Mouse (Mus musculus): ENCODE results near the gene March9. TPM values are rescaled to one million over a fixed set of nuclear protein-coding genes. Genes with fewer than 3 reads are reported as not detected.

March9 gene
- total and polyA plus RNA-seq, 3 experiments: 2.1 to 5.2 TPM; not detected in 1

DNA sequence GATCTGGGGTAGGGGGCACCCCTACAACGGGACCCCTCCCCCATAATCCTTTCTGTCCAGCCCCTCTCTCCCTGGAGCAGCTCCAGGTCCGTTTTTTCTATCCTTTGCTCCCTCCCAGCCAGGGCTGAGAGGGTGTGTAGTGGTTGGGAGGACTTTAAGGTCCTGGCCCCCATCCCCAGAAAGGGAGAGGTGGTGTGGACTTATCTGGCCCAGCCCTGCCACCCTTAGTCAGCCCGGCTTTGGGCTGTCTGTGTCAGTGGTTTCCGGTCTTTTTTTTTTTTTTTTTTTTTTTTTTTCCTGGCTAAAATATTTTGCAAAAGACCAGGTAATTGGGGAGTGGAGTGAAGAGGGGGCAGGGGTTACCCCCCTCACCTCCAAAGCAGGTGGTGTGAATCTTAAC is 32.8 kb upstream of the March9 start:
- Histone ChIP-seq H3K9me3 (replicated peaks; ENCODE audit: insufficient read depth, low read length) (no peaks in the 10 kb centered on the region), H3K4me3 (ENCODE audit: control insufficient read depth in 1 of 2, insufficient read depth in 1 of 2, low read depth in 2 of 2, low read length in 2 of 2) (no peak overlapping the region), H3K27me3 (ENCODE audit: control insufficient read depth in 1 of 2, insufficient read depth in 2 of 2, low read length in 2 of 2) (no peaks in the 10 kb centered on the region), H3K79me2 (ENCODE audit: control insufficient read depth, insufficient read depth, low read length, poor library complexity) (no peaks in the 10 kb centered on the region), H3K4me1 (ENCODE audit: control insufficient read depth in 1 of 2, insufficient read depth in 2 of 2, low read length in 2 of 2) (no peaks in the 10 kb centered on the region), H3K27ac (ENCODE audit: control insufficient read depth, low read depth, low read length) (no peak overlapping the region), H3K9ac (ENCODE audit: control insufficient read depth, low read depth, low read length, poor library complexity, severe bottlenecking) (no peak overlapping the region), H3K36me3 (ENCODE audit: control insufficient read depth in 1 of 2, insufficient read depth in 2 of 2, low read length in 2 of 2) (peaks cover 0 to 3% of the 10 kb centered on the region in 2 experiments; a peak in 1 of 4 replicates)
- TF ChIP-seq ZC3H11A (IDR thresholded peaks at IDR 0.05; ENCODE audit: low read depth, low read length) (no peak), POLR2A (IDR thresholded peaks at IDR 0.05; ENCODE audit: control insufficient read depth in 1 of 2, insufficient read depth in 1 of 2, low read depth in 1 of 2, low read length in 2 of 2, poor library complexity in 1 of 2) (no peak), NRF1 (IDR thresholded peaks at IDR 0.05; ENCODE audit: insufficient read depth, low read depth, low read length, poor library complexity, severe bottlenecking) (no peak), POLR2AphosphoS2 (IDR thresholded peaks at IDR 0.05; ENCODE audit: low read length) (no peak), MYC (IDR thresholded peaks at IDR 0.05; ENCODE audit: low read depth, low read length) (no peak), POLR2AphosphoS5 (IDR thresholded peaks at IDR 0.05; ENCODE audit: borderline replicate concordance, low read depth, low read length) (no peak), USF1 (IDR thresholded peaks at IDR 0.05; ENCODE audit: low read depth, low read length) (no peak), MYB (IDR thresholded peaks at IDR 0.05; ENCODE audit: low read depth, low read length) (no peak), RCOR1 (IDR thresholded peaks at IDR 0.05; ENCODE audit: low read depth, low read length) (no peak), MEF2A (IDR thresholded peaks at IDR 0.05; ENCODE audit: extremely low read depth, insufficient replicate concordance, low read depth, low read length, poor library complexity, severe bottlenecking) (no peak), CTCF (IDR thresholded peaks at IDR 0.05 in 2 of 3, conservative IDR thresholded peaks at IDR 0.05 in 1 of 3; ENCODE audit: control insufficient read depth in 1 of 3, insufficient read depth in 1 of 3, low read depth in 2 of 3, low read length in 3 of 3, poor library complexity in 1 of 3, severe bottlenecking in 1 of 3) (no peak), MAZ (IDR thresholded peaks at IDR 0.05; ENCODE audit: low read depth, low read length) (no peak), MAX (IDR thresholded peaks at IDR 0.05; ENCODE audit: low read length) (no peak), ELF1 (IDR thresholded peaks at IDR 0.05; ENCODE audit: low read depth, low read length) (no peak), TCF12 (IDR thresholded peaks at IDR 0.05; ENCODE audit: low read depth, low read length) (no peak), RAD21 (IDR thresholded peaks at IDR 0.05; ENCODE audit: low read depth, low read length) (no peak), SIN3A (IDR thresholded peaks at IDR 0.05; ENCODE audit: low read length) (no peak)
- DNase-seq (ENCODE audit: low read depth, low spot score): no peak

DNA sequence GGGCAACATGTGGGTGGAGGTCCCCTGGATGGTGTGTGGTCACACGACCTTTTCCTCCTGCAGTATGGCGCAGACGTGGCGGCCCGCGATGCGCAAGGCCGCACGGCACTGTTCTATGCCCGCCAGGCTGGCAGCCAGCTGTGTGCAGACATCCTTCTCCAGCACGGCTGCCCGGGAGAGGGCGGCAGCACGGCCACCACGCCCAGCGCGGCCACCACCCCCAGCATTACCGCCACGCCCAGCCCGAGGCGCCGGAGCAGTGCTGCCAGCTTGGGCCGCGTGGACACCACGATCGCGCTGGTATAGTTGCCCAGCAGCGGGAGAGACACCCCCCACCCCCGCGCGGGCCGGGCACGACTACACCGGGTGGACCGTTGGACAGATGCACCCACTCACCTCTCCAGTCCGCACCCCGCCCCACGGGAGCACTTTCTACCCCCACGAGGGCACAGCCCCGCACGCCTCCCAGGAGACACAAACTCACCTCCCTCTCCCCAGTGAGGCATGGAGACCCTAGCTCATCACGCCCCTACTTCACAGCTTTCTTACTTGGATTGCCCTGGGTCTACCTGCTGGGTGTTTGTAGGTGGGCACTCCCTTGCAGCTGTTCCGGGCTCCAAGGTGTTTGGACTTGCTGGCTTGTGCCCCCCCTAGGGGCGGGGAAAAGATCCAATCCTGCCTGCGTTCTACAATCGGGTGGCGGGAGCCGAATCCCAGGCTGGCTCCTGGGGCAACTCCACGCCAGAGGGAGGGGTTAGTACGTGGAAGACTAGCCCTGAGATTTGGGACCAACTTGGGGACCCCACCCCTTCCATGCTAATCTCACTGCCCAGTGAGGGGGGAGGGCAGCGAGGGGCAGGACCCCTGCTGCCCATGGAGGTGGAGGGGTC is 31.8 kb upstream of the March9 start:
- no peaks in the 10 kb centered on the region for H3K27me3 ChIP-seq (ENCODE audit: control insufficient read depth in 1 of 2, insufficient read depth in 2 of 2, low read length in 2 of 2)
- H3K27ac ChIP-seq (ENCODE audit: control insufficient read depth, low read depth, low read length): no peak overlapping the region
- H3K79me2 ChIP-seq (ENCODE audit: control insufficient read depth, insufficient read depth, low read length, poor library complexity): no peaks in the 10 kb centered on the region
- TF ChIP-seq ELF1 (IDR thresholded peaks at IDR 0.05; ENCODE audit: low read depth, low read length) (no peak), JUND (IDR thresholded peaks at IDR 0.05; ENCODE audit: low read depth, low read length) (no peak), POLR2AphosphoS5 (IDR thresholded peaks at IDR 0.05; ENCODE audit: borderline replicate concordance, low read depth, low read length) (0 out of 2 replicates have a peak, but pooled peaks have one; percentile 17)
- no peaks in the 10 kb centered on the region for H3K4me1 ChIP-seq (ENCODE audit: control insufficient read depth in 1 of 2, insufficient read depth in 2 of 2, low read length in 2 of 2)
- H3K9ac ChIP-seq (ENCODE audit: control insufficient read depth, low read depth, low read length, poor library complexity, severe bottlenecking): no peak overlapping the region
- H3K4me3 ChIP-seq (ENCODE audit: control insufficient read depth in 1 of 2, insufficient read depth in 1 of 2, low read depth in 2 of 2, low read length in 2 of 2): no peak overlapping the region
- peaks cover 0 to 3% of the 10 kb centered on the region in 2 experiments; a peak in 1 of 4 replicates for H3K36me3 ChIP-seq (ENCODE audit: control insufficient read depth in 1 of 2, insufficient read depth in 2 of 2, low read length in 2 of 2)
- DNase-seq (ENCODE audit: low read depth, low spot score): no peak
- H3K9me3 ChIP-seq (replicated peaks; ENCODE audit: insufficient read depth, low read length): no peaks in the 10 kb centered on the region
